Mouse (Mus musculus) bone marrow, adult 2 months (tissue): ENCODE results near the gene Smim8.

ENCODE experiments used
- CTCF ChIP-seq: fragments of 200-500 bp; IDR thresholded peaks from 2 replicates; pipeline ENCODE4 v1.5.1; 2011; ENCODE audit warnings: low read length, control low read depth; ENCODE audit not compliant: control insufficient read depth, insufficient read depth
- POLR2A ChIP-seq: fragments of 200-500 bp; IDR thresholded peaks from 2 replicates; pipeline ENCODE4 v1.6.1; 2011; ENCODE audit warnings: low read depth, mild to moderate bottlenecking, control low read depth, low read length, borderline replicate concordance; ENCODE audit not compliant: control insufficient read depth

- TF ChIP-seq CTCF = no peak
- TF ChIP-seq POLR2A = no peak
These were observed 29.0 kb downstream of the Smim8 start for GRCm38 (mm10) chr4:34749236-34749635.
